Mouse (Mus musculus) testis, adult 2 months (tissue): ENCODE results near the gene Tpst2.

Source experiments
- CTCF ChIP-seq: fragments of 200-500 bp; IDR thresholded peaks from 2 replicates; pipeline ENCODE4 v1.5.1; 2012; ENCODE audit warnings: low read depth, mild to moderate bottlenecking, inconsistent platforms, low read length, moderate library complexity; ENCODE audit not compliant: control insufficient read depth, insufficient read depth, insufficient replicate concordance
- POLR2A ChIP-seq: fragments of 200-500 bp; IDR thresholded peaks from 2 replicates; pipeline ENCODE4 v1.6.1; 2012; ENCODE audit warnings: low read depth, mild to moderate bottlenecking, inconsistent platforms, low read length, moderate library complexity; ENCODE audit not compliant: control insufficient read depth

DNA sequence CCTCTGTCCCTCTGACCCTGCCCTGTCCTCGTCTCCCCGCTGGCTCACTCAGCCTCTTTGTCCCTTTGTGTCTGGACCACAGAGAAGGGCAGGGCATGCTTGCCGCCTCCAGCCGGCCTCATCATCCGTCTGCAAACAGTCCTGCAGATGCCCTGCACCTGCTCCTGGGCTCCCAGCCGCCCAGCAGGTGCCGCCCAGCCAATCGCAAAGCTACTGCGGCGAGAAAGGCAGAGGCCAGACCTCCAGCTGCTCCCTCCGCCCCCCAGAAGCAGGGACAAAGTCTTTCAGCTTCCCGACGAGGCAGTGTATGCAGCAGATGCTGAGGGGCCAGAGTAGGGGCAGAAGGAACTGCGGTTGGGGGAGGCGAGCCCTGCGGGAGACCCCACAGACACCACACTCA is 39.1 kb upstream of the Tpst2 start:
- TF ChIP-seq POLR2A (no peak), CTCF (no peak)
